Mouse (Mus musculus) limb, embryonic 13.5 days (tissue): ENCODE data around the gene Ank2. TPM values are rescaled to one million over a fixed set of nuclear protein-coding genes. Genes with fewer than 3 reads are reported as not detected.

Experiments used
- ATAC-seq: fragments of 200-750 bp; cut with Nextera tagmentation; 2 replicates; pipeline ENCODE4 v1.8.0; 2017; ENCODE audit warnings: low read depth, moderate number of reproducible peaks, moderate TSS enrichment; ENCODE audit not compliant: low FRiP score
- H3K27ac ChIP-seq: fragments of 300-500 bp; sonication (generic); 2 replicates; pipeline ENCODE4 v1.5.1; 2015; ENCODE audit warnings: inconsistent platforms, mild to moderate bottlenecking, moderate library complexity
- H3K27me3 ChIP-seq: fragments of 300-500 bp; sonication (generic); 2 replicates; pipeline ENCODE4 v1.6.1; 2015; ENCODE audit warnings: mild to moderate bottlenecking, inconsistent platforms
- H3K36me3 ChIP-seq: fragments of 300-500 bp; sonication (generic); 2 replicates; pipeline ENCODE4 v1.6.1; 2015; ENCODE audit warnings: inconsistent platforms, mild to moderate bottlenecking, moderate library complexity
- H3K4me1 ChIP-seq: fragments of 300-500 bp; sonication (generic); 2 replicates; pipeline ENCODE4 v1.6.1; 2015; ENCODE audit warnings: inconsistent platforms
- H3K4me2 ChIP-seq: fragments of 300-500 bp; sonication (generic); replicated peaks from 2 replicates; pipeline ENCODE4 v1.6.1; 2015; ENCODE audit warnings: inconsistent platforms, mild to moderate bottlenecking, moderate library complexity
- H3K4me3 ChIP-seq: fragments of 300-500 bp; sonication (generic); 2 replicates; pipeline ENCODE4 v1.5.1; 2015; ENCODE audit warnings: moderate library complexity, mild to moderate bottlenecking, inconsistent platforms
- H3K9ac ChIP-seq: fragments of 300-500 bp; sonication (generic); 2 replicates; pipeline ENCODE4 v1.6.1; 2015; ENCODE audit warnings: mild to moderate bottlenecking, inconsistent platforms
- H3K9me3 ChIP-seq: fragments of 300-500 bp; sonication (generic); 2 replicates; pipeline ENCODE4 v1.6.1; 2016; ENCODE audit warnings: inconsistent platforms
- WGBS: fragments of 180-500 bp; shearing (Covaris S2); methylation state at CpG from one replicate; pipeline ENCODE4 v1.1.7; 2015; 5-methylcytosine and 5-hydroxymethylcytosine counted together
- polyA plus RNA-seq: library from polyadenylated mRNA; unstranded; fragments of >200 nt; fragmentation: Nextera tagmentation; extraction: Ambion mirVana; gene quantifications from 2 replicates; pipeline ENCODE4 v1.2.1, GENCODE M21; 2015

Gene Ank2
- polyA plus RNA-seq, 1 experiment from 2014 or later: 32.4 TPM

DNA sequence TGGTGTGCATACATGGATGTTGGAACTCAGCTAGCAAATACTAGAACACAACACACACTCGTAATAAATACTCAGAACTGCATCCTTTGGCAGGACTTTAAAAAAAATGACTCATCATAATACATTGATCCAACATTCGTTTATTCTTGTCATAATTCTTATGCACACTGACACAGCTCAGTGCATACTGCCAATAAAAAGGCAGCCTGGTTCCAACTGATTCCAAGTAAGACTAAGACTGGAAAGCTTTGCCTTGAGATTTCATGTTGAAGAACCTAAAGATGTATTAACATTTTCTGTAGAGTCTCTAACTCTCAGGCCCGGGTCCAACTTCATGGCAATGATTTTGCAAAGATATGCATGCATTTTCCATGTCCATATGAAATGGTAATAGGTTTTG is 512.5 kb downstream of the Ank2 start:
- 81% methylated on average over 3 of the region's 3 CpGs for WGBS

GRCm38 (mm10) chr3:126982814-126983213 is 516.3 kb downstream of the Ank2 start:
- no peaks in the 10 kb centered on the region for H3K9me3 ChIP-seq
- no peak for ATAC-seq
- 84% methylated on average over 5 of the region's 5 CpGs for WGBS
- H3K4me1 ChIP-seq: no peaks in the 10 kb centered on the region
- no peak overlapping the region for H3K27ac ChIP-seq
- peaks cover 5% of the 10 kb centered on the region; the same call in 1 of the 2 replicates for H3K36me3 ChIP-seq
- H3K4me2 ChIP-seq: no peak overlapping the region
- H3K27me3 ChIP-seq: no peaks in the 10 kb centered on the region
- H3K4me3 ChIP-seq: no peak overlapping the region
- H3K9ac ChIP-seq: no peak overlapping the region

More for the DNA sequence above, 512.5 kb downstream of the Ank2 start:
- Histone ChIP-seq H3K9me3 (no peaks in the 10 kb centered on the region), H3K27me3 (no peaks in the 10 kb centered on the region), H3K36me3 (no peaks in the 10 kb centered on the region), H3K4me3 (no peak overlapping the region), H3K4me1 (no peaks in the 10 kb centered on the region), H3K9ac (no peak overlapping the region), H3K4me2 (no peak overlapping the region), H3K27ac (no peak overlapping the region)
- ATAC-seq: no peak

- no peaks in the 10 kb centered on the region for H3K9me3 ChIP-seq
- WGBS: 92% methylated on average over 3 of the region's 3 CpGs
These were observed 518.0 kb downstream of the Ank2 start for GRCm38 (mm10) chr3:126981163-126981562.

DNA sequence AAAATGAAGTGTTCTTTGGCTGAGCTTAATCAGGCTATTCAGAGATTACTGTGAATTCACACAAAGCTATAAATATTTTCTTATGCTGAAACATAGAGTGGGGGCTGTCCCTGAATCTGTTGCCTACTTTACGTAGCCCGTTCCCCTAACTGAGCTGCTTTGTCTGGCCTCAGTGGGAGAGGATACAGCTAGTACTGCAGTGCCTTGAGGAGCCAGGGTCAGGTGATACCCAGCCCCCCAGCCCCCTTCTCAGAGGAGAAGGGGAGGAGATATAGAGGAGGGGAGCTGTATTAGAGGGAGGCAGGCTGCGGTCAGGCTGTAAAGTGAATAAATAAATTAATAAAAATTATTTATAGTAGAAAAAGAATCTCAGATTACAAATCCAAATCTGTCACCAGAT is 519.5 kb downstream of the Ank2 start:
- H3K9me3 ChIP-seq: no peaks in the 10 kb centered on the region
- ATAC-seq: no peak
- WGBS: 83% methylated on average over 3 of the region's 3 CpGs
- no peaks in the 10 kb centered on the region for H3K4me1 ChIP-seq
- H3K4me3 ChIP-seq: no peak overlapping the region
- peaks cover 10% of the 10 kb centered on the region; the same call in 1 of the 2 replicates for H3K36me3 ChIP-seq
- H3K27me3 ChIP-seq: no peaks in the 10 kb centered on the region
- no peak overlapping the region for H3K9ac ChIP-seq
- H3K4me2 ChIP-seq: no peak overlapping the region
- H3K27ac ChIP-seq: no peak overlapping the region

More at GRCm38 (mm10) chr3:126981163-126981562, 518.0 kb downstream of the Ank2 start:
- H3K36me3 ChIP-seq: peaks cover 5% of the 10 kb centered on the region; the same call in 1 of the 2 replicates
- H3K27ac ChIP-seq: no peak overlapping the region
- no peaks in the 10 kb centered on the region for H3K27me3 ChIP-seq
- no peak for ATAC-seq
- no peaks in the 10 kb centered on the region for H3K4me1 ChIP-seq
- no peak overlapping the region for H3K4me3 ChIP-seq
- no peak overlapping the region for H3K9ac ChIP-seq
- no peak overlapping the region for H3K4me2 ChIP-seq

DNA sequence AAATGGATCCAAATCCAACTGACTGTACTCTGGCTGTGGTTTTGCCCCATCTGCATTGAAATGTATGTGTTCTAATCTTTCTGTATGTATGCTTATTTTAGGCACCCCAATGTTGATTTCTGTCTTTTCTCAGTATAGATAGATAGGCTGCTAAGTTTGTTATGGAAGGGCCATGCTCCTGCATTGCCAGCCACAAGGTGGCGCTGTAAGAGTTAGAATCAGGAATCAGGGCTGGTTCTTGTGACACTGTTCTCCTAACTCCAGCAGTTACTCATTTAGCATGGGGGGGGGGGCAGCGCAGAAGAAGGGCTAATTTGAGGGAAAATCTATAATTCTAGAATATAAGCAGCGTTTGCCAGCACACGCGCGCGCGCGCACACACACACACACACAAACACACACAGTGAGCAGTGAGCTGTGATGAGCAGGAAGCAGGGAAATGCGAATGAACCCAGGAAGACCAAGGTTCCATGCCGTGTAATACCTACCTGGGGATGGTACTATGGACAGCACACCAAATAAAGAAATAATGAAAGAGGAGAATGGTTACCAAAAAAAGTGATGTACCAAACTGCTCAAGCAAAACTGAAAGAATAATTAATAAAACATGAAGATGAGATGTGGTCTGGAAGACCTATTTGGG is 520.3 kb downstream of the Ank2 start:
- ATAC-seq: no peak
- WGBS: 66% methylated on average over 11 of the region's 11 CpGs
- H3K4me3 ChIP-seq: no peak overlapping the region

GRCm38 (mm10) chr3:126977399-126977798 is 521.8 kb downstream of the Ank2 start:
- H3K4me3 ChIP-seq: no peak overlapping the region
- no peak overlapping the region for H3K27ac ChIP-seq
- 76% methylated on average over 6 of the region's 6 CpGs for WGBS
- no peaks in the 10 kb centered on the region for H3K27me3 ChIP-seq
- H3K9me3 ChIP-seq: no peaks in the 10 kb centered on the region
- no peaks in the 10 kb centered on the region for H3K4me1 ChIP-seq
- H3K9ac ChIP-seq: no peak overlapping the region
- no peak overlapping the region for H3K4me2 ChIP-seq
- H3K36me3 ChIP-seq: peaks cover 10% of the 10 kb centered on the region; the same call in 1 of the 2 replicates
- no peak for ATAC-seq

More for the DNA sequence above, 520.3 kb downstream of the Ank2 start:
- Histone ChIP-seq H3K4me1 (no peaks in the 10 kb centered on the region), H3K9me3 (no peaks in the 10 kb centered on the region), H3K36me3 (peaks cover 10% of the 10 kb centered on the region; the same call in 1 of the 2 replicates), H3K9ac (no peak overlapping the region), H3K27ac (no peak overlapping the region), H3K4me2 (no peak overlapping the region), H3K27me3 (no peaks in the 10 kb centered on the region)

DNA sequence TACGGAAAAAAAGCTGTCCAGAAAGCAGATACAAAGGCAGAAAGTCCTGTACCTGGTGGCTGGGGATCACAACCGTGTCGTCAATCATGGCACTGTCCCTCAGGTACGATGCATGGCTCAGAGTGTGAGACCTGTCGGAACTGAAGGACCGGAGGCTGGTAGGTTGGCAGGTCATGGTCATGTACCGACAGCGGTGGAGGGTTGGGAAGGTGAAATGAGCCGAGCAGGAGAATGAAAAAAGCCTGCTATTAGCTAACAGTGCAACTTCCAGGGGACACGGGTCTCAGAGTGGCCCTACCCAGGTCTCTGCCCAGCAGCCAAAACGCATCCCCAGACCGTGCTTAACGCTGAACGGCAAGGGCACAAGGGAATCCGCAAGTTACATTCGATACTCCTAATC is 522.4 kb downstream of the Ank2 start:
- Histone ChIP-seq H3K4me2 (no peak overlapping the region), H3K27me3 (no peaks in the 10 kb centered on the region), H3K27ac (no peak overlapping the region), H3K4me1 (no peaks in the 10 kb centered on the region), H3K4me3 (no peak overlapping the region), H3K36me3 (peaks cover 10% of the 10 kb centered on the region; the same call in 1 of the 2 replicates), H3K9ac (no peak overlapping the region), H3K9me3 (no peaks in the 10 kb centered on the region)
- no peak for ATAC-seq
- WGBS: 85% methylated on average over 16 of the region's 16 CpGs

GRCm38 (mm10) chr3:126975409-126975808 is 523.7 kb downstream of the Ank2 start:
- H3K27me3 ChIP-seq: no peaks in the 10 kb centered on the region
- no peaks in the 10 kb centered on the region for H3K9me3 ChIP-seq
- H3K4me3 ChIP-seq: no peak overlapping the region
- H3K9ac ChIP-seq: no peak overlapping the region
- H3K4me1 ChIP-seq: no peaks in the 10 kb centered on the region
- peaks cover 5% of the 10 kb centered on the region; the same call in 1 of the 2 replicates for H3K36me3 ChIP-seq
- 88% methylated on average over 5 of the region's 5 CpGs for WGBS
- H3K4me2 ChIP-seq: no peak overlapping the region
- H3K27ac ChIP-seq: no peak overlapping the region
- ATAC-seq: no peak

GRCm38 (mm10) chr3:126973551-126973950 is 525.6 kb downstream of the Ank2 start:
- Histone ChIP-seq H3K4me3 (no peak overlapping the region), H3K27ac (no peak overlapping the region), H3K27me3 (no peaks in the 10 kb centered on the region), H3K4me2 (no peak overlapping the region), H3K9me3 (no peaks in the 10 kb centered on the region), H3K36me3 (peaks cover 5% of the 10 kb centered on the region; the same call in 1 of the 2 replicates), H3K4me1 (no peaks in the 10 kb centered on the region), H3K9ac (no peak overlapping the region)
- 83% methylated on average over 2 of the region's 2 CpGs for WGBS
- no peak for ATAC-seq

DNA sequence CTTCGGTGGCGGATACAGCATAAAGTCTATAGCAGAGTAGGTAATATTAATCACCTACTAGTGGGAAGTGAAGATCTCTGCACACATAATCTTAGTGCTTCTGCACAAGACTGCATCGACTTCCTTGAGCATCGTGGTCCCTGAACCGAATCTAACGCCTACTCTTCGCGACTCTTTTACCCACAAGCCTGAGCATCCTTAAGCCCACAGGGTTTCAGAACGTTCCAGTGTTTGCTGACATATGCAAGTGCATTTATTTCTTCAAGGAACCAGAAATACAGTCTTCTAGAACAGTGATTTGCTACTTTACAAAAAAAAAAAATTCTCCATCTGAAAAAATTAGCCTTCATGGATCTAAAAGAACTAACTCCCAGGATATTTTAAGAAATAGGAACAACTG is 527.6 kb downstream of the Ank2 start:
- Histone ChIP-seq H3K36me3 (peaks cover 5% of the 10 kb centered on the region; the same call in 1 of the 2 replicates), H3K27me3 (no peaks in the 10 kb centered on the region), H3K4me2 (no peak overlapping the region), H3K27ac (no peak overlapping the region), H3K9ac (no peak overlapping the region), H3K4me3 (no peak overlapping the region), H3K9me3 (no peaks in the 10 kb centered on the region), H3K4me1 (no peaks in the 10 kb centered on the region)
- no peak for ATAC-seq
- 91% methylated on average over 9 of the region's 9 CpGs for WGBS

GRCm38 (mm10) chr3:126968721-126969120 is 530.4 kb downstream of the Ank2 start:
- no peaks in the 10 kb centered on the region for H3K27me3 ChIP-seq
- ATAC-seq: no peak

GRCm38 (mm10) chr3:126965767-126966166 is 533.4 kb downstream of the Ank2 start:
- no peak overlapping the region for H3K27ac ChIP-seq
- H3K36me3 ChIP-seq: peaks cover 12% of the 10 kb centered on the region
- no peaks in the 10 kb centered on the region for H3K27me3 ChIP-seq
- no peak overlapping the region for H3K4me2 ChIP-seq
- no peak for ATAC-seq
- 90% methylated on average over 2 of the region's 2 CpGs for WGBS
- no peaks in the 10 kb centered on the region for H3K9me3 ChIP-seq
- H3K9ac ChIP-seq: no peak overlapping the region
- no peak overlapping the region for H3K4me3 ChIP-seq
- no peaks in the 10 kb centered on the region for H3K4me1 ChIP-seq

More at GRCm38 (mm10) chr3:126968721-126969120, 530.4 kb downstream of the Ank2 start:
- no peak overlapping the region for H3K27ac ChIP-seq
- H3K36me3 ChIP-seq: peaks cover 6% of the 10 kb centered on the region
- H3K9me3 ChIP-seq: no peaks in the 10 kb centered on the region
- no peak overlapping the region for H3K4me2 ChIP-seq
- no peaks in the 10 kb centered on the region for H3K4me1 ChIP-seq
- no peak overlapping the region for H3K4me3 ChIP-seq
- H3K9ac ChIP-seq: no peak overlapping the region
- 73% methylated on average over 2 of the region's 2 CpGs for WGBS

GRCm38 (mm10) chr3:126962326-126962725 is 536.8 kb downstream of the Ank2 start:
- no peak for ATAC-seq
- Histone ChIP-seq H3K9me3 (no peaks in the 10 kb centered on the region), H3K4me1 (no peaks in the 10 kb centered on the region), H3K27ac (no peak overlapping the region), H3K4me3 (no peak overlapping the region), H3K4me2 (no peak overlapping the region), H3K9ac (no peak overlapping the region), H3K27me3 (no peaks in the 10 kb centered on the region), H3K36me3 (peaks cover 13% of the 10 kb centered on the region)
- 92% methylated on average over 8 of the region's 8 CpGs for WGBS
